Mouse (Mus musculus) stomach, embryonic 15.5 days (tissue): ENCODE measurements around the gene Xpr1. TPM values are rescaled to one million over a fixed set of nuclear protein-coding genes. Genes with fewer than 3 reads are reported as not detected.

Source experiments
- ATAC-seq: fragments of 200-750 bp; cut with Nextera tagmentation; 2 replicates; pipeline ENCODE4 v1.8.0; 2017; ENCODE audit warnings: low read depth, moderate number of reproducible peaks, moderate TSS enrichment; ENCODE audit not compliant: insufficient read depth, low FRiP score
- H3K27ac ChIP-seq: fragments of 300-500 bp; sonication (generic); 2 replicates; pipeline ENCODE4 v1.5.1; 2015; ENCODE audit warnings: mild to moderate bottlenecking, inconsistent platforms
- H3K27me3 ChIP-seq: fragments of 300-500 bp; sonication (generic); replicated peaks from 2 replicates; pipeline ENCODE4 v1.6.1; 2015; ENCODE audit warnings: inconsistent platforms
- H3K36me3 ChIP-seq: fragments of 300-500 bp; sonication (generic); 2 replicates; pipeline ENCODE4 v1.6.1; 2015; ENCODE audit warnings: inconsistent platforms
- H3K4me1 ChIP-seq: fragments of 300-500 bp; sonication (generic); 2 replicates; pipeline ENCODE4 v1.6.1; 2015; ENCODE audit warnings: inconsistent platforms
- H3K4me2 ChIP-seq: fragments of 300-500 bp; sonication (generic); 2 replicates; pipeline ENCODE4 v1.6.1; 2015; ENCODE audit warnings: mild to moderate bottlenecking, inconsistent platforms
- H3K4me3 ChIP-seq: fragments of 300-500 bp; sonication (generic); replicated peaks from 2 replicates; pipeline ENCODE4 v1.5.1; 2015; ENCODE audit warnings: inconsistent platforms
- H3K9ac ChIP-seq: fragments of 300-500 bp; sonication (generic); 2 replicates; pipeline ENCODE4 v1.6.1; 2015; ENCODE audit warnings: inconsistent platforms
- H3K9me3 ChIP-seq: fragments of 300-500 bp; sonication (generic); 2 replicates; pipeline ENCODE4 v1.6.1; 2016; ENCODE audit warnings: inconsistent platforms
- WGBS: fragments of 180-500 bp; shearing (Covaris S2); methylation state at CpG from one replicate; pipeline ENCODE4 v1.1.7; 2015; 5-methylcytosine and 5-hydroxymethylcytosine counted together
- polyA plus RNA-seq: library from polyadenylated mRNA; unstranded; fragments of >200 nt; fragmentation: Nextera tagmentation; extraction: Ambion mirVana; gene quantifications from 2 replicates; pipeline ENCODE4 v1.2.1, GENCODE M21; 2015

The Xpr1 gene
- polyA plus RNA-seq, 1 experiment from 2014 or later: 8.1 TPM

DNA sequence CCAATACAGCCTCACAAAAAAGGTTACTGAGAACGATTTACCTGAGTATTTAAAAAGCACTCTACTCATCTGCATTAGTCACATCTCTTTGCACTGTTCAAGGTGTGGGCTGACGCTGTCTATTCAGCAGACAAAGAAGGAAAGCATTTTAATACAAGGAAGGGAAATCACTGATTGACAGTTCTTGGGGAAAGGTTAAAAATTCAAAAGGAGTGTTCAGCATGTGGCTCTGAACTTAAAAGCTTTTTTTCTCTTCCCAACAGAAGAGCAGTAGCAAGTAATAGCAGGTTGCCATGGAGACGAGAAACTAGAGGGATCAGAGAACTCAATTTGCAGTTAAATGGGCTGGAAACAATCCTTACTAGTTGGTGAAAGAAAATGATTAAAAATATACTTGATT, 110.3 kb downstream of the Xpr1 start:
- Histone ChIP-seq H3K9ac (no peak overlapping the region), H3K4me2 (no peak overlapping the region), H3K9me3 (no peaks in the 10 kb centered on the region), H3K36me3 (no peaks in the 10 kb centered on the region), H3K4me3 (no peak overlapping the region), H3K27ac (no peak overlapping the region), H3K4me1 (no peaks in the 10 kb centered on the region), H3K27me3 (no peaks in the 10 kb centered on the region)
- WGBS: 76% methylated on average over 3 of the region's 3 CpGs
- ATAC-seq: no peak

DNA sequence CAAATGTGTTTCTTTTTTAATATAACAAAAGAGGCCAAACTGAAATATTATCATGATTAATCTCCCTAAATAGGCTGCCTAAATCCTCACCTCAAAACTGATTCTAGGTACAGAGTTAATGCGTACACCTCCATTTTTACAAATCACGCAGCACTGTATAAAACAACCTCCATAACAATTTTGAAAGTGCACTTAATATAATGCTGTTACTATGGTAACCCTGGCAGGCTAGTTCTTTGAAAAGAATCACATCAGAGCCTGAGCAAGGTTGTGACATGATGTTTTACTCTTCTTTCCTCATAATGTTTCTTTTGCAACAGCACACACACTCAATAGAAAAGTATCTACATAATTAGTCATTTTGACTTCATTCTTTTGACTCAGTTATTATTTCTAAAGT, 113.8 kb downstream of the Xpr1 start:
- no peaks in the 10 kb centered on the region for H3K36me3 ChIP-seq
- no peaks in the 10 kb centered on the region for H3K9me3 ChIP-seq
- no peaks in the 10 kb centered on the region for H3K27me3 ChIP-seq
- H3K4me3 ChIP-seq: no peak overlapping the region
- WGBS: 71% methylated on average over 2 of the region's 2 CpGs
- no peaks in the 10 kb centered on the region for H3K4me1 ChIP-seq
- H3K4me2 ChIP-seq: no peak overlapping the region
- no peak for ATAC-seq
- H3K27ac ChIP-seq: no peak overlapping the region
- H3K9ac ChIP-seq: no peak overlapping the region

DNA sequence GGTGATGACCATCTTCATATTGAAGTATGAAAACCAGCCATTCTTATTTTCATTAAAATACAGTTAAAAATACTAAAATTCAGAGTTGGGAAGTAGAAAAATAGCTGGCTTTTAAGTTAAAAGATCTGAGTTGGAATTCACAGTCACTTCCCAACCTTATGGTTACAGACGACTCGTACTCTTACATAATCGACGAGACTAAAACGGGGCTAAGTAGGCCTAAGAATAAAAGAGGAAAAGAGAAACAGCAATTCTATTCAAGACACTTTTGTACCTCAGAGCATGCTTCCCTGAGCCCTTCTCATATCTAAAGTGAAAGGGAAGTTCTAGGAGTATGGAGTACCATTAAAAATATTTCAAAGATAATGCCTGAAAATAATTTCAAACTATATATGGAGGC, 119.6 kb downstream of the Xpr1 start:
- no peaks in the 10 kb centered on the region for H3K36me3 ChIP-seq
- H3K27ac ChIP-seq: no peak overlapping the region
- no peak overlapping the region for H3K4me2 ChIP-seq
- H3K4me1 ChIP-seq: no peaks in the 10 kb centered on the region
- no peak overlapping the region for H3K4me3 ChIP-seq
- H3K27me3 ChIP-seq: no peaks in the 10 kb centered on the region
- ATAC-seq: no peak
- 93% methylated on average over 5 of the region's 5 CpGs for WGBS
- H3K9ac ChIP-seq: no peak overlapping the region
- no peaks in the 10 kb centered on the region for H3K9me3 ChIP-seq

DNA sequence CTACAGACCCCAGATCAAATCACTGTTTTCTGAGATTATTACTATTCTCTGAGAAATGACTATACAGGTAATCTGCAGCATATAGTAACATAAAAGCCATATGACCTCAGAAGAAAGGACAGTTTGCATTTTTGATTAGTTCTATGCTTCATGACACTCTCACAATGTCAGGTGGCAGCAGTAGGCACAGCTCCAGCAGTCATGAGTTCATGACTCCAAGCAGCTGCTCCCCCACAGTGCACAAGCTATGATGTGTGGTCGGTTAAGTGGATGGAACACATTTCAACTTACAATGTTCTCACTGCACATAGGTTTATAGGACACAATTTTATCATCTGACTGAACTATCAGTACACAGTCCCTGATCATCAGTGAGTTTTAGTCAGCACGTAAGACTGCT, 120.0 kb downstream of the Xpr1 start:
- 81% methylated on average over 2 of the region's 2 CpGs for WGBS
- H3K4me1 ChIP-seq: no peaks in the 10 kb centered on the region
- no peaks in the 10 kb centered on the region for H3K36me3 ChIP-seq
- H3K9me3 ChIP-seq: no peaks in the 10 kb centered on the region
- no peak overlapping the region for H3K9ac ChIP-seq
- no peak overlapping the region for H3K4me2 ChIP-seq
- no peaks in the 10 kb centered on the region for H3K27me3 ChIP-seq
- H3K4me3 ChIP-seq: no peak overlapping the region
- no peak for ATAC-seq
- no peak overlapping the region for H3K27ac ChIP-seq

DNA sequence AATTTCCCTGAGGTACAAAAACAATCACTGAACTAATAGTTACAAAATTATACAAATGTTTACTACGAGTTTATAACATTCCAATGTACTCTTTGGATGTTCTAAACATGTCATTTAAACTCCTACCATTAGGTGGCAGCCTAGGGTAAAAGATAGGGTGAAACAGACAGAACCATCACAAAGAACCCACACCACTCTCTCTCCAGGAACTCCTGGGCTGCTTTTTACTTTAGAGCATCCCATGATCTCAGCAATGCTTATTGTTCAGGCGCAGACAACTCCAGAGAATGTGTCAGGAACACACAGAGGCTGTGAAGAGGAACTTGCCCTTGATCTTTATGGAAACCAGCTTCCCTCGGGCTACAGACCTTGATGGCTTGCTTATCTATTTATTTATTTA, 123.8 kb downstream of the Xpr1 start:
- H3K9me3 ChIP-seq: no peaks in the 10 kb centered on the region
- peaks cover 3% of the 10 kb centered on the region; the same call in 1 of the 2 replicates for H3K36me3 ChIP-seq
- no peak overlapping the region for H3K27ac ChIP-seq
- 9% methylated on average over 3 of the region's 3 CpGs for WGBS
- no peaks in the 10 kb centered on the region for H3K4me1 ChIP-seq
- no peak overlapping the region for H3K4me2 ChIP-seq
- no peak overlapping the region for H3K9ac ChIP-seq
- H3K27me3 ChIP-seq: no peaks in the 10 kb centered on the region
- no peak overlapping the region for H3K4me3 ChIP-seq
- no peak for ATAC-seq

DNA sequence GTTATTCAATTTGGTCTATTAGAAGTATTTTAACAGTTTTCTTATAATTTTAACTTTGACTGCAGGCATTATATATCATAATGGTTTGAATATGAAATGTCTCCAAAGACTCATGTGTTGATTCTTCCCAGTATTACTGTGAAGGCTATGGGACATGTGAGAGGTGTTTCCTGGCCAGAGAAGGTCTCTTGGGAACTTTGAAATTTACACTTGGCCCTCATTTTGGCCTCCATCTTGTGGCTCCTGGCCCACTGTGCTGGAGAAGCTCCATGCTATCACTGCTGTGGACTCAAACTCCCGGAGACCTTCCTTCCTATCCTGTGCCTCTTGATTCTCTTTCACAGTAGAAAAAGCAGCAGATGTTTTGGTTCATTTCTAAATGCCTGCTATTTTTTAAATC, 127.8 kb downstream of the Xpr1 start:
- H3K9me3 ChIP-seq: no peaks in the 10 kb centered on the region
- no peak overlapping the region for H3K4me2 ChIP-seq
- H3K4me3 ChIP-seq: no peak overlapping the region
- peaks cover 12% of the 10 kb centered on the region; the same call in 1 of the 2 replicates for H3K36me3 ChIP-seq
- WGBS: 83% methylated on average over 1 of the region's 1 CpGs
- no peaks in the 10 kb centered on the region for H3K4me1 ChIP-seq
- no peak for ATAC-seq
- H3K27me3 ChIP-seq: no peaks in the 10 kb centered on the region
- H3K27ac ChIP-seq: no peak overlapping the region
- no peak overlapping the region for H3K9ac ChIP-seq

DNA sequence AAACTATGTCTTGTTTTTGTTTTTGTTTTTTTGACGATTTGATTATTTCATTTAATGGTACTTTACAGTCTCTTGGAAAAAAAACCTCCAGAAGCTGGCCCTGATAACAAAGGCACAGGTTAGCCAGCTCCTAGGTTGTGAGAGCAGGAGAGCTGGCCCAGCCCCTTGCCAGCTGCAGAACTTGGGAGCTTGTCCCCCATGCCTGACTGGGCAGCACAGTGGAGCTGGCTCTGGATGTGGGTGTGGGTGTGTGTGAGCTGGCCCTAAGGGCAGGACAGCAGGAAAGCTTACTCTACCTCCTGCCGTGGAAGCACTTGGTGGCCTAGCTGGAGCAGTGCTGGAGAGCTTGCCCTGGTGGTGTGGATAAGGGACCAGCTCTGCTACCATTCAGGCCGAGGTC, 129.2 kb downstream of the Xpr1 start:
- H3K27ac ChIP-seq: no peak overlapping the region
- no peak for ATAC-seq
- H3K9me3 ChIP-seq: no peaks in the 10 kb centered on the region
- H3K27me3 ChIP-seq: no peaks in the 10 kb centered on the region
- H3K9ac ChIP-seq: no peak overlapping the region
- H3K4me2 ChIP-seq: no peak overlapping the region
- no peaks in the 10 kb centered on the region for H3K4me1 ChIP-seq
- no peak overlapping the region for H3K4me3 ChIP-seq
- peaks cover 12% of the 10 kb centered on the region; the same call in 1 of the 2 replicates for H3K36me3 ChIP-seq
- 73% methylated on average over 3 of the region's 3 CpGs for WGBS

DNA sequence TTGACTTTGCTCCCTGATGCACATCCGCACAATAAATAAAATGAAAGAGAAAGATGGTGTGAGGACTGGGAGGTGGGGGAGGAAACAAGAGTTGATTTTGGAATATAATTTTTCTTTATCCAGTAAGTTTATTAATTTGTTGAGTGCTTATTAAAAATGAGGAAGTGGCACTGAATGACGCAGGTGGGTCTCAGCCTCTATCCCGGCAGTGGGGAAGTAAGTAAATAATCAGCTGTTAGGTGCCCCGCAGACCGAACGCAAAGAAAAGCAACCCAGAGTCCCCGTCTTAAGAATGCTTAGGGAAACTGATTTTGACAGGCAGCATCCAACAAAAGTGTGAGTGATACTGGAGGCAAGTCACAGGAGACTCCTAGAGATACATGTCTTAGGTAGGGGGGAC, 133.4 kb downstream of the Xpr1 start:
- no peaks in the 10 kb centered on the region for H3K4me1 ChIP-seq
- ATAC-seq: no peak
- no peak overlapping the region for H3K4me3 ChIP-seq
- H3K4me2 ChIP-seq: no peak overlapping the region
- no peak overlapping the region for H3K9ac ChIP-seq
- WGBS: 88% methylated on average over 7 of the region's 7 CpGs
- no peak overlapping the region for H3K27ac ChIP-seq
- H3K9me3 ChIP-seq: no peaks in the 10 kb centered on the region
- H3K36me3 ChIP-seq: peaks cover 12% of the 10 kb centered on the region; the same call in 1 of the 2 replicates
- no peaks in the 10 kb centered on the region for H3K27me3 ChIP-seq

DNA sequence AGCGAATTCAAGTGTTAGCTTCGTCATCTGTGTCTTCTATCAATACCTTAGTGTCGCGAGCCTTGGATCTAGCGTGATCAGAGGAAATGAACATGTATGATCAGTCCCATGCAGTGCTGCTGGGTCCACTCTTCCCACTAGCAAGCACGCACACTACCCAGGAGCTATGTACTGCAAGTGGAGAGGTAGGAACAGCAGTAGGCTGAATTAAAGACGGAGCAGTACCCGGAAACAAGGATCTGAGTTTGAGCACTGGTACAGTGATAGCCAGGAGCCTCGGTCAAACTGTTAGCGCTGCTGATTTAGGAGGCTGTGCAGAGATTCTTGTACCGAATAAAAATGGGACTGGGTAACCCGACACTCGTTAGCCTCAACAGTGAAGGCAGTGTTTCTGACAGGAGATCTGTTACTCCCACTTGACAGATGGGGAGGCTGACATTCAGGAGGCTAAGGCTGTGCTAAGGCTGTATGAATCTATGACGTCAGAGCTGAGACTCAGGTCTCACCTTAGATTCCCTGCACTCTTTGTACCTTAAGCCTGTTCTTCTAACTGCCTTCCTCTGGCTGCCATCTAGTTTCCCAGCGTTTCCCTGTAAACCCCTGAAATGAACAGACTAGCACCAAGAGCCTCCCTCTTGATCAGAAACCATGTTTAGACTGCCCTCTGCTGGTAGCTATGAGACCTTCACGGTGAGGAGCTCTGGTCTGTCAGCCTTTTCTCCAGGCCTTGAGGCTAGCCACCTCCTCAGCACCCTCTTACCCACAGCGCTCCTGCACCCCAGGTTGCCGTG, 136.0 kb downstream of the Xpr1 start:
- Histone ChIP-seq H3K27ac (no peak overlapping the region), H3K4me1 (no peaks in the 10 kb centered on the region), H3K9ac (no peak overlapping the region), H3K36me3 (no peaks in the 10 kb centered on the region), H3K9me3 (no peaks in the 10 kb centered on the region), H3K4me3 (no peak overlapping the region), H3K27me3 (no peaks in the 10 kb centered on the region), H3K4me2 (no peak overlapping the region)
- peak; percentile 79 for ATAC-seq
- 58% methylated on average over 18 of the region's 18 CpGs for WGBS

DNA sequence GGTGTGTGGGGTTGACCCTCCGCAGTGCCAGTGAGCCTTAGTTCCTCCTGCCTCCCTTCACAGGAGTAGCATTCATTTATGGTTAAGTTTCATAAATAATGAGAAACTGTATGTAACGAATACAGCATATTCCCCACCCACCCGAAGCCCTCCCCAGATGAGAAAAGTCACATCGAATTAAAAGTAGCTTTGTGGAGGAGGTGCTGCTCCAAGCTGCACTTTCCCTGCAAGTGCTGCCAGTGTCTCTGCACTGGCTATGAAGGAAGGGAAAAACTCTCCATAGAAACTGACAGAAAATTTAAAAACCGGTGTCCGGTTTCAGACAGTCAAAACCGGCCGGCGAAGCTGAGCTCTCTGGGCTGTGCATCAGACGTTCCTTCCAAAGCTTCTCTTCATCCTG, 136.9 kb downstream of the Xpr1 start:
- H3K27ac ChIP-seq: no peak overlapping the region
- H3K27me3 ChIP-seq: no peaks in the 10 kb centered on the region
- no peaks in the 10 kb centered on the region for H3K4me1 ChIP-seq
- H3K4me2 ChIP-seq: no peak overlapping the region
- no peak overlapping the region for H3K4me3 ChIP-seq
- H3K9ac ChIP-seq: no peak overlapping the region
- no peaks in the 10 kb centered on the region for H3K9me3 ChIP-seq
- no peaks in the 10 kb centered on the region for H3K36me3 ChIP-seq
- ATAC-seq: no peak
- WGBS: 56% methylated on average over 10 of the region's 10 CpGs

DNA sequence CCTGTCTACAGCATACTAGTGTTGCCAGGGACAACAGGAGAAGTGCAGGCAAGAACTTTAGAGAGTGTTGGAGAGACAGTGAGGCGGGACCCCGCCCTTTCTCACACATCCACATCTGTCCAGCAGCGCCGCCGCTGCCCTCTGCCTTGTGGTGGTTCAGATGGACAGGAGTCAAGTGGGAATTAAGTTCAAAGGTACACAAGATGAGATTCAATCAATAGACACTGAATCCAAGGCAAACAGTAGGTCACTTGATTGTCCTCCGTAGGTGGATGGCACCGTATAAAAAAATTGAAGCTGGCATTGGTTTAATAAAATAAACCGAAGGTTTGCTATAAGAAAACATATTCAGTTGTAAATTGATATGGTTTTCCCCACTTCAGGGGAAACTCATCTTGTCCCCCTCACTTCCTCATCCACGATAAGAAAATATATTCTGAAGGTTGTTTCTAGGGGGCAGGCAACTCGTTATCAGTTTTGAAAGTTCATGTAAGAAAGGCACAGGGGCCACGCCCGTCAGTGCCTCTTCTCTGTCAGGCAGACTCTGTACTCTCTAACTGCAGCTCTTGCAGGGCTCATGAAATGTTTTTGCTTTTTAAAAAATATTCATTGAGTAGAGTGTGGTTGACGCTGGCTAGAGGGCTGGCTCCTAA, 140.7 kb downstream of the Xpr1 start:
- Histone ChIP-seq H3K4me1 (no peaks in the 10 kb centered on the region), H3K9ac (no peak overlapping the region), H3K4me2 (no peak overlapping the region), H3K27me3 (no peaks in the 10 kb centered on the region), H3K9me3 (no peaks in the 10 kb centered on the region), H3K27ac (no peak overlapping the region), H3K36me3 (no peaks in the 10 kb centered on the region), H3K4me3 (no peak overlapping the region)
- no peak for ATAC-seq
- WGBS: 59% methylated on average over 13 of the region's 13 CpGs

DNA sequence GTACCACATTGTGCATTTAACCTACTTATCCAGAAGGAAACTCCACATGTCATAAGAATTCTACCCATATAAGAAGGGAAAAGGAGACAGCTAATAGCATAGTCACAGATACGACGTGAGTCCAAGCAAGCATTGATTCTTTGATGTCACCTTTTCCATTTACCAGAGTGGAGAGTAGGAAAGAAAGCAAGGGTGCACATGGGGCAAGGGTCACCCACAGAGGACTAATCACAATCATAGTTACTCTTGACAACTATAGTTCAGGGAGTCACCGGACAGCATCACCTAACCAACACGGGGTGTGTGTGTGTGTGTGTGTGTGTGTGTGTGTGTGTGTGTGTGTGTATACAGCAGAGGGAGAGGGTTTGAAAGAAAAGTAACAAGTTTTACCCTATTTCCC, 141.4 kb downstream of the Xpr1 start:
- Histone ChIP-seq H3K9ac (no peak overlapping the region), H3K9me3 (no peaks in the 10 kb centered on the region), H3K4me2 (no peak overlapping the region), H3K27ac (no peak overlapping the region), H3K4me1 (no peaks in the 10 kb centered on the region), H3K36me3 (no peaks in the 10 kb centered on the region), H3K27me3 (no peaks in the 10 kb centered on the region), H3K4me3 (no peak overlapping the region)
- 73% methylated on average over 4 of the region's 4 CpGs for WGBS
- no peak for ATAC-seq
